ENCODE assay signal across 13 mouse cellular contexts in genomic region chr16:56071317-56072232, GRCm38 (mm10). TPM values are rescaled to one million over a fixed set of nuclear protein-coding genes. Genes with fewer than 3 reads are reported as not detected.
DNase-seq lines count a peak whose midpoint lies in the region; ATAC-seq lines count a peak whose summit lies in the region.
"Had no signal": no experiment of that assay in that cellular context is flagged by ENCODE, and none has a peak within 500 bp of the region (broad histone marks: within the 10 kb centered on the region; RNA-seq: fewer than 3 reads in every experiment).

No protein-coding gene starts in this region.

- 29% methylated on average over 5 of the region's 5 CpGs for WGBS in liver, embryonic 11.5 days
- WGBS in stomach, embryonic 15.5 days: 36% methylated on average over 5 of the region's 5 CpGs
- WGBS in forebrain, embryonic 15.5 days: 50% methylated on average over 5 of the region's 5 CpGs

- peak; percentile 87 for ATAC-seq in liver, embryonic 11.5 days (replicated peaks; ENCODE audit: low FRiP score)
- peak; percentile 87 for ATAC-seq in stomach, embryonic 15.5 days (ENCODE audit: insufficient read depth, low FRiP score, low read depth)
- ATAC-seq in granulocyte monocyte progenitor cell, adult 5-6 weeks (replicated peaks; ENCODE audit: poor library complexity, severe bottlenecking): no peak
- no peak for ATAC-seq in forebrain, embryonic 15.5 days (replicated peaks)
- ATAC-seq: forebrain, postnatal 0 days had no signal

- intact Hi-C loops in left cerebral cortex, postnatal 4 days (cut with DNase I): no loop called here

- no peaks in the 10 kb centered on the region for H3K9me3 ChIP-seq in liver, embryonic 11.5 days (ENCODE audit: control insufficient read depth, low read length)
- no peaks in the 10 kb centered on the region for H3K9me3 ChIP-seq in stomach, embryonic 15.5 days
- no peaks in the 10 kb centered on the region for H3K9me3 ChIP-seq in forebrain, embryonic 15.5 days
- H3K9me3 ChIP-seq: heart, embryonic 15.5 days had no signal

- H3K27me3 ChIP-seq in liver, embryonic 11.5 days (replicated peaks; ENCODE audit: control insufficient read depth, insufficient read depth, low read length): no peaks in the 10 kb centered on the region
- H3K27me3 ChIP-seq in stomach, embryonic 15.5 days (replicated peaks): no peaks in the 10 kb centered on the region
- H3K27me3 ChIP-seq in forebrain, embryonic 15.5 days: no peaks in the 10 kb centered on the region
- H3K27me3 ChIP-seq: heart, embryonic 15.5 days had no signal

- H3K9ac ChIP-seq in liver, embryonic 11.5 days (ENCODE audit: low read depth, low read length): peak overlapping the region; percentile 63
- H3K9ac ChIP-seq in stomach, embryonic 15.5 days: no peak overlapping the region
- no peak overlapping the region for H3K9ac ChIP-seq in forebrain, embryonic 15.5 days (replicated peaks)
- H3K9ac ChIP-seq: forebrain, postnatal 0 days; heart, embryonic 15.5 days had no signal

- peak overlapping the region; percentile 52 for H3K4me2 ChIP-seq in liver, embryonic 11.5 days
- H3K4me2 ChIP-seq in stomach, embryonic 15.5 days: 0 out of 2 replicates have a peak overlapping the region, but pooled peaks have one; percentile 1
- no peak overlapping the region for H3K4me2 ChIP-seq in forebrain, embryonic 15.5 days (replicated peaks)
- H3K4me2 ChIP-seq: heart, embryonic 15.5 days had no signal

- peaks cover 27% of the 10 kb centered on the region for H3K4me1 ChIP-seq in liver, embryonic 11.5 days (replicated peaks; ENCODE audit: control insufficient read depth, insufficient read depth, low read length)
- H3K4me1 ChIP-seq in stomach, embryonic 15.5 days: peaks cover 4% of the 10 kb centered on the region; the same call in 1 of the 2 replicates
- H3K4me1 ChIP-seq in forebrain, embryonic 15.5 days: peaks cover 12% of the 10 kb centered on the region

- no peak overlapping the region for H3K4me3 ChIP-seq in liver, embryonic 11.5 days (ENCODE audit: low read depth, low read length)
- H3K4me3 ChIP-seq in stomach, embryonic 15.5 days (replicated peaks): no peak overlapping the region
- no peak overlapping the region for H3K4me3 ChIP-seq in forebrain, embryonic 15.5 days
- H3K4me3 ChIP-seq: heart, embryonic 15.5 days; layer of hippocampus, adult 2 months had no signal

- DNase-seq in spleen, adult 12 weeks (ENCODE audit: low spot score): peak; percentile 75
- no peak for DNase-seq in spleen, adult 18-20 months
- DNase-seq in ZHBTc4 (ENCODE audit: low read depth, low spot score): peak; percentile 77
- DNase-seq in liver, embryonic 11.5 days (ENCODE audit: low spot score): peak; percentile 59
- DNase-seq in left cerebral cortex, postnatal 4 days: no peak
- DNase-seq: adrenal gland, adult 8-10 months; cerebellum, adult 2 months; forebrain, postnatal 0 days had no signal

- H3K27ac ChIP-seq in liver, embryonic 11.5 days (ENCODE audit: low read depth, low read length): peak overlapping the region; percentile 85
- peak overlapping the region; percentile 26; the same call in 1 of the 2 replicates for H3K27ac ChIP-seq in stomach, embryonic 15.5 days
- H3K27ac ChIP-seq in forebrain, embryonic 15.5 days (replicated peaks): no peak overlapping the region
- H3K27ac ChIP-seq: heart, embryonic 15.5 days; layer of hippocampus, adult 2 months had no signal

- H3K36me3 ChIP-seq in liver, embryonic 11.5 days (ENCODE audit: control insufficient read depth, insufficient read depth, low read length): no peaks in the 10 kb centered on the region
- no peaks in the 10 kb centered on the region for H3K36me3 ChIP-seq in stomach, embryonic 15.5 days
- no peaks in the 10 kb centered on the region for H3K36me3 ChIP-seq in forebrain, embryonic 15.5 days
- H3K36me3 ChIP-seq: heart, embryonic 15.5 days had no signal

RNA-seq across cellular contexts. Expression of gene Senp7, which starts 23.4 kb away (rescaled TPM):
- polyA plus RNA-seq in liver, embryonic 11.5 days (2014; fragmentation: Nextera tagmentation; extraction: Ambion mirVana): 24.1 and 29.2 TPM in 2 replicates
- 28.5 and 29.4 TPM in 2 replicates for polyA plus RNA-seq in stomach, embryonic 15.5 days (2015; fragmentation: Nextera tagmentation; extraction: Ambion mirVana)
- total RNA-seq in left cerebral cortex, postnatal 4 days (2021): 10 to 100 TPM; 54.3 to 65.4 TPM
- total RNA-seq in granulocyte monocyte progenitor cell, adult 5-6 weeks (2014; fragmentation: Nextera tagmentation): 26.1 and 41.5 TPM in 2 replicates
- total RNA-seq in granulocyte monocyte progenitor cell, adult 5-6 weeks (2017): 19.7 and 27.7 TPM in 2 replicates
- 57.7 and 58.4 TPM in 2 replicates for polyA plus RNA-seq in forebrain, embryonic 15.5 days (2015; fragmentation: Nextera tagmentation; extraction: Ambion mirVana)

RNA-seq across cellular contexts. Expression of gene Trmt10c, which starts 34.0 kb away (rescaled TPM):
- 38.5 and 41.8 TPM in 2 replicates for polyA plus RNA-seq in liver, embryonic 11.5 days (2014; fragmentation: Nextera tagmentation; extraction: Ambion mirVana)
- 28.0 and 28.1 TPM in 2 replicates for polyA plus RNA-seq in stomach, embryonic 15.5 days (2015; fragmentation: Nextera tagmentation; extraction: Ambion mirVana)
- 10 to 100 TPM; 10.3 to 11.2 TPM for total RNA-seq in left cerebral cortex, postnatal 4 days (2021)
- total RNA-seq in granulocyte monocyte progenitor cell, adult 5-6 weeks (2014; fragmentation: Nextera tagmentation): 24.1 and 26.0 TPM in 2 replicates
- total RNA-seq in granulocyte monocyte progenitor cell, adult 5-6 weeks (2017): 38.0 and 49.4 TPM in 2 replicates
- 25.1 and 25.7 TPM in 2 replicates for polyA plus RNA-seq in forebrain, embryonic 15.5 days (2015; fragmentation: Nextera tagmentation; extraction: Ambion mirVana)

RNA-seq across cellular contexts. Expression of gene Pcnp, which starts 42.0 kb away (rescaled TPM):
- 195 and 210 TPM in 2 replicates for polyA plus RNA-seq in liver, embryonic 11.5 days (2014; fragmentation: Nextera tagmentation; extraction: Ambion mirVana)
- polyA plus RNA-seq in stomach, embryonic 15.5 days (2015; fragmentation: Nextera tagmentation; extraction: Ambion mirVana): 222 and 227 TPM in 2 replicates
- 100 to 1,000 TPM; 114 to 118 TPM for total RNA-seq in left cerebral cortex, postnatal 4 days (2021)
- total RNA-seq in granulocyte monocyte progenitor cell, adult 5-6 weeks (2014; fragmentation: Nextera tagmentation): 92.3 and 115 TPM in 2 replicates
- 120 and 143 TPM in 2 replicates for total RNA-seq in granulocyte monocyte progenitor cell, adult 5-6 weeks (2017)
- 234 and 248 TPM in 2 replicates for polyA plus RNA-seq in forebrain, embryonic 15.5 days (2015; fragmentation: Nextera tagmentation; extraction: Ambion mirVana)

Comparison
In these comparisons a context has a peak if more than half of its experiments do, and no peak if none do; other contexts are left out.
1. DNase-seq: peak in spleen, adult 12 weeks (single experiment), ZHBTc4 (single experiment) and liver, embryonic 11.5 days (single experiment); none in spleen, adult 18-20 months (0 of 2) and left cerebral cortex, postnatal 4 days (single experiment).
2. ATAC-seq: peak in liver, embryonic 11.5 days (single experiment) and stomach, embryonic 15.5 days (single experiment); none in granulocyte monocyte progenitor cell, adult 5-6 weeks (single experiment) and forebrain, embryonic 15.5 days (single experiment).